Mouse (Mus musculus) layer of hippocampus, postnatal 14 days (tissue): Measurements from ENCODE around the gene Phactr3. TPM values are rescaled to one million over a fixed set of nuclear protein-coding genes. Genes with fewer than 3 reads are reported as not detected.
A peak's percentile ranks its signal among the peaks of the same experiment; 100 is the strongest.

Experiments used
- DNase-seq, 2 experiments: peaks; one replicate each; pipeline ENCODE4 v3.0.0; 2021 to 2022; ENCODE audit warnings: low spot score in 2 of 2, mixed read lengths in 1 of 2
- total RNA-seq, 2 experiments: library from RNA; stranded (reverse); gene quantifications; 2 replicates each; pipeline ENCODE4 v1.2.3; 2021

Phactr3 gene
- total RNA-seq, 2 experiments from 2014 or later = 134 to 144 TPM

DNA sequence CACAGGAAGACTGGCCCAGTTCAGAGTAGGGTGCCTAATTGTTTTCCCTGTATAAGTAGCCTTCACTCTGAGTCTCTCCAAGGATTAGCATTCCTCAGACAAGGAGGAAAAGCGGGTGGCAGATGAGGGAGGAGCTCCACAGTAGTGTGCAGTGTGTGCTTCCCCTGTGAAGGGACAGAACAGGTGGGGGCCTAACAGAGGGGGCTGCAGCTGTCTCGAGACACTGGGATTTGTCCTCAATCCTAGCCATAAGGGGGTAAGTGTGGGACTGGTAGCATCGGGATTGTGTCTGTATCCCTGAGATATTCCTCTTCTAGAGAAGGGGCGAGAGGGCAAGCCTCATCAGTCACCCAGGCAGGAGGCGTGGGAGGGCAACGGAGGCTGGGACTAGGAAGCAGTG, 66.1 kb downstream of the Phactr3 start:
- no peak for DNase-seq

- DNase-seq = no peak
Observed at GRCm38 (mm10) chr2:178188988-178189387, 70.2 kb downstream of the Phactr3 start.

DNA sequence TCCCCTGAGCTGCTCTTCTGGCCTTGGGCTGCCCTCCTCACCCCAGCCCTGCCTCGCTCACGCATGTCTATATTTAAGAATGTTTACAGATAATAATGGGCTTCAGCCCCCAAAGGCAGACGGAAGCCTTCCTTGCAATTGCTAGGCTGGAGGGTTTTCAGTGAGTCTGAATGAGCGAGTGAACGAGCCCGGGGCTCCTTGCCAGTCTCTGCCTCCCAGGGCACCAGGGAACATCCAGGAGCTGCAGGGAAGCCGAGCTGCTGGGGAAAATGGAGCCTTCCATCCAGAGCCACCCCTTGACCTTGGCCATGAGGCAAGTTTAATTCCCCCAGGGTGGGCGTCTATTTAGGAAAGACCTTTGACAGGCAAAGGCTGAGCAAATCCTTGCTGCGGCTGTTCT, 74.1 kb downstream of the Phactr3 start:
- peak; percentile 48 to 69 for DNase-seq

GRCm38 (mm10) chr2:178193445-178193844, 74.7 kb downstream of the Phactr3 start:
- DNase-seq = no peak

DNA sequence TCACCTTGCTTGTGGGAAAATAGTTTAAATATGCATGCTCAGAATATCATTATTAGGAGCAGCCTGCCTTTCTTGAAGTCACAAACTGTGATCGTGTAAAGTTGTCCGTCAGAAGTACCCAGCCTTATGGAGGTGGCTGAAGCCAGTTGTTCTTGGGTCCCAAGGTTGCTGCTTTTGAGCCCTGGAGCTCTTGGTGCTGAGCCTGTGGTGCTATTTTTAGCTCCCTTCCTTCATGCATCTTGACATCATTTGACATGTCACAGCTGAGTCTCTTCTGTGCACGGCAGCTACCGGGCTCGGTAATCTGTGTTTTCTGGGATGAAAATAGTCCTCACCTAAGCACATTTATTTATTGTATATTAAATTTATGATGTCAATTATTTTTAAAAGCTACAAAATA, 76.1 kb downstream of the Phactr3 start:
- no peak for DNase-seq

GRCm38 (mm10) chr2:178196038-178196437, 77.3 kb downstream of the Phactr3 start:
- no peak for DNase-seq

DNA sequence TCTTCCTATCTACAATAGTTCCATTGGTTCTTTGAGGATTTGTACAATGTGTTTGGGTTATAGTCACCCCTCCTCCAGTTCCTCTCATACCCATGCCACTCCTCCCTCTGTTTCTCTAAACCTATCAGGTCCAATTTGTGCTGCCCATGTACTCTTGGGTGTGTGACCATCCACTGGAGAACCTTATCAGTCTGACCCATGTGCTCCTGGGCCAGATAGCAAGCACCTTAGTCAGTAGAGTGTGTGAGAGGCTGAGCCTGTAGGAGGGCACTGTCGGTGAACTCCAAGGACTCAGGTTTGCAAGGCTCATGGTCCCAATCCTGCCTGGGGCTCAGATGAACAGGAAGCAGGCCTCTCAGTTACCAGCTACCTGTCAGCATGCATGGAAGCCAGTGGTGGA, 78.8 kb downstream of the Phactr3 start:
- no peak for DNase-seq

DNA sequence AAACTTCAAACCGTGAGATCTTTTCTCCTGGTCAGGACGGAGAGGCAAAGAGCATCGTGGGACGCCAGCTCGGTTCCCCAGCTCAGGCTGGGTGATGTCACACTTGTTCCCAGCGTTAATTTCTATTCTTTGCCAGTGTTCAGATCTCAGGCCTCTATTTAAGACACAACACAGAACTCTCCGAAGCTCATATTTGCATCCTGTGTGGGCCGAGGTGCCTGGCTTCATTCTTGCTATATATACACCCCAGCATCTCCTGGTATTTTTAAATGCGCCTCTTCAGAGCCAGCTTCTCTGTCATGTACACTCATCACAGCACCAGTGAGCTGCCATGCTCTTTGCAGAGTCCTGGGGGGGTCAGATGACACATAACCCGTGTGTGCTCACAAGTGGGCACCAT, 85.7 kb downstream of the Phactr3 start:
- no peak for DNase-seq

DNA sequence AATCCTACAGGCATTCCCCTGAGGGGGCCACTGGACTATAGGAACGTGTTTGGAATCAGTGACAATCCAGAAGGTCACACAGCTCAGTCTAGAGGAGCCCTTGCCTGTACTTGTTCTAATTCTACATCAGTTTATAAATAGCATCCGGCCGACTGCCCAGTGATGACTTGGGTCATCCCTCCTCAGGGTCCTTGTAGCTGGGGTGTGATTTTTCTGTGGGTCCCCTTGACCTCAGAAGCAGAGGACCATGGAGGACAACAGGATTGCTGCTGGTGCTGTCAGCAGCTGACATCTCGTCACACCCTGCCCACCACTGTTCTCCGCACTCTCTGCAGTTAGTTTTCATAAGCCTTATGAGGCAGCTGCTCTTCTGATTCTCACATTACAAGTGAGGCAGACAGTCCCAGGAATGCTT, 89.4 kb downstream of the Phactr3 start:
- no peak for DNase-seq

DNA sequence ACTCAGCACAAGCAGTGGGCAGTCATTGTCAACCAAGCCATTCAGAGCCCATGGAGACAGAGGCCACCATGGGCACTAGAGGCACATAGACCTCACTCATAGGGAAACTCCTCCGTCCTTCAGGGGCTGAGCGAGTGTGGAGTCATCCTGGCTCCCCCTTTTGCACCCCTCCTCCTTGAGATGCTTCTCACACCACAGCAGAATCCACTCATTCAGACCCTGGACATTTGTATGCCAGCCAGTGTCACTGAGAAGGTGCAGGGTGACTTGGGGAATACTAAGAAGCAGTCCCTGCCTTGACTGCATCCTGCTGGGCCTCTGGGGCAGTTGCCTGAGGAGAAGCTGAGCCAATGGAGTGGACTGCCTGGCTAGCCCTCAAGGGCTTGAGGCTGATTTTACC, 95.1 kb downstream of the Phactr3 start:
- peak in 1 of 2 experiments; percentile 67 for DNase-seq

GRCm38 (mm10) chr2:178214531-178214930, 95.8 kb downstream of the Phactr3 start:
- DNase-seq = no peak

- DNase-seq = no peak
Observed at GRCm38 (mm10) chr2:178218461-178218860, 99.7 kb downstream of the Phactr3 start.

- no peak for DNase-seq
Observed at GRCm38 (mm10) chr2:178219454-178220147, 100.8 kb downstream of the Phactr3 start.

DNA sequence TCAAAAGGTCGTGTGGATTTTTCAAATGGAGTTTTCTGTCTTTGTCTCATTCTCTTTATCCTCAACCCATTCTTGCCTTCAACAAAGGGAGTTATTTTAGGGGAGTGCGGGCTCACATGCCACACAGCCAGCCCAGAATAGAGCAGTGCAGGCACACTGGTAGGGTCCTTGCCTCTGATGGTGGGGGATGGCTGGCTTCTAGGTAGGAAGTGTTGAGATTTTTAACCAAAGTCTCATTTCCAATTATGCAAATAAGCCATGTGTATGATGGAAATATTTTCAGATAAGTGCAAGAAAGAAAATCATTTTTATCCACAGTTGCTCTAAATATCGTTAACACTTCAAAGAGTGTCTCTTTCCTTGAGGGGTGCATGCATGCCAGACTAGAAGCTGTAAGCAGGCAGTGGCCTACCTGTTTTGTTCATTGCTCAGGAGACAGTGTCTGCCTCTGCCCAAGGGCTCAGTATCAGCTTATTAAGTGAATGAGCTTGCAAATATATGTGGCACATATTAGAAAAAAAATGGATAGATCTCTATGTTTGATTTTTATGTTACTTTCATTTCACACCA, 101.5 kb downstream of the Phactr3 start:
- no peak for DNase-seq

DNA sequence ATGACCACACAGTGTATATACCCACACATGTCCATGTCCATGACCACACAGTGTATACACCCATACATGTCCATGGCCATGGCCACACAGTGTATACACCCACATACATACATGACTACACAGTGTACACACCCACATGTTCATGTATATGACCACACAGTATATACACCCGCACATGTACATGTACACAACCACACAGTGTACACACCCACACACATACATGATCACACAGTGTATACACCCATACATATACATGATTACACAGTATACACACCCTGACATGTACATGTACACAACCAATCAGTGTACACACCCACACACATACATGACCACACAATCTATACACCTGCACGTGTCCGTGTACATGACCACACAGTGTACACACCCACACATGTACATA, 102.2 kb downstream of the Phactr3 start:
- DNase-seq = no peak

- peak; percentile 37 to 76 for DNase-seq
Observed at GRCm38 (mm10) chr2:178229231-178229630, 110.5 kb downstream of the Phactr3 start.

DNA sequence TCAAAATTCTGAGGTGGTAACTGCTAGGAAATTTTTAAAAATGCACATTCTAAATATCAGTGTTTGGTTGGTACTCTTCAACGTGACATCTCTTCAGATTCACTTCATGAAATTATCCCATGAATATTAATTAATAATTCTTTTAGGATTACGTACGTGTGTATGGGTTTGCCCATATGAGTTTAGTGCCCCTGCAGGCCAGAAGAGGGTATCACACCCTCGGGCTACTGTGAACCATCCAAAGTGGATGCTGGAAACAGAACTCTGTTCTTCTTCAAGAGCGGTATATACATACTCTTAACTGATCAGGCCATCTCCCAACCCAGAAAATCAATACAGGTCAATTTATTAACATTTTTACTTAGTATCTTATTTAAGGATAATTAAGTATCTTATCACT, 114.7 kb downstream of the Phactr3 start:
- DNase-seq = no peak

DNA sequence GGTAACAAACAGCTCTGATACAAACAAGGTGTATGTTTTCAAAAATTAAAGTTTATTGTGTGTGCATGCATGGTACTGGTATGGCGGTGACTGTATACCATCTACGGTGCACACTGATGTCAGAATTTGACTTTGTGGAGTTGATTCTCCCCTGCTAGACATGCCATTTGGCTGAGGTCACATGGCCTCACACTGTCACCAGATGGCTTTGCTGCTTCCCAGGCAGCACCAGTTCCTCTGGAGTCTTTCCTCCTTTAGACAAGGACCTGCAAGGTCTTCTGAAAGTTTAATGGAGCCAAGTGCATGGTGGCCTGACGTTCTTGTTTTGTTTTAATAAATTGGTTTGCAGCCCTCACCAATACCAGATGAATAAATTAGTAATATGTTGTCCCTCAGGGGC, 118.3 kb downstream of the Phactr3 start:
- DNase-seq = no peak

DNA sequence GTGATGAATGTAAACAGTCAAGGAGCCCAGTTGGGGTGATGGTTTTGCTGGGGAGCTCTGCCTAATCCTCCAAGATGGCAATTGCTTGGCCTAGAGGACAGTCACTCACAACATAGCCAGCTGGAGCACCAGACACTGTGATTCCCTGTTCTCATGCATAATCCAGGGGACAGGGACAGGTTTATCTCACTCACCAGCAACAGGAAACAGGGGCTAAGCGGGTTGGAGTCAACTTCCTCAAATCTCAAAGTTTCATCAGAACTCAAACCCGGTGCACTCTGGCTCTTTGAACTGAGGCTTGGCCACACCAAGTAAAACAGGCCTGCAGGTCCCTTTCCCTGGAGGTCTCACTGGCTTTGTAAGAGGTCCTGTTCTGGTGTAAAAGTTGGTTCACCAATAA, 119.7 kb downstream of the Phactr3 start:
- DNase-seq = no peak

GRCm38 (mm10) chr2:178240886-178241285, 122.1 kb downstream of the Phactr3 start:
- no peak for DNase-seq

DNA sequence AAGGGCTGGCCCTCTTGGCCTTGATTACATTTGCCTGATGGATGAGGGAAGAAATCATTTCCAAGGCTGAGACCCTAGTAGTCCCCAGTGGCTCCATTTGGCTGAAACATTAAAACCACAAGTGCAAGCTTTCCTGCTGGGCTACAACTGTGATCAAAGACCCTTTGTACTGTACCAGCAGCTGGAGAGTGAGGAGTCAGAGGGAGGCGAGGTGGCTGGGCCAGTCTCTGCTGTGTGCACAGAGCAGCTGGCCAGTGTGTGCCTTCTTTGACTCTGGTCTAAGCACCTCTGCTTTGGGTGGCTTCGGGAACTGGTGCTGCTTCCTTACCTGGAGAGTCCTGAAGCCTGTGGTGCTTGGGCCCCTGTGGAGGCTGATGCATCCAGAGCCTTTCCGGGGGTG, 122.6 kb downstream of the Phactr3 start:
- DNase-seq = no peak

GRCm38 (mm10) chr2:178242996-178243395, 124.2 kb downstream of the Phactr3 start:
- no peak for DNase-seq

- DNase-seq = no peak
Observed at GRCm38 (mm10) chr2:178244866-178245265, 126.1 kb downstream of the Phactr3 start.
